Mouse (Mus musculus): ENCODE results near the gene Gm27021. TPM values are rescaled to one million over a fixed set of nuclear protein-coding genes. Genes with fewer than 3 reads are reported as not detected.
A peak's percentile ranks its signal among the peaks of the same experiment; 100 is the strongest.

The Gm27021 gene
- polyA plus RNA-seq, 1 experiment from 2014 or later = 0.38 TPM

DNA sequence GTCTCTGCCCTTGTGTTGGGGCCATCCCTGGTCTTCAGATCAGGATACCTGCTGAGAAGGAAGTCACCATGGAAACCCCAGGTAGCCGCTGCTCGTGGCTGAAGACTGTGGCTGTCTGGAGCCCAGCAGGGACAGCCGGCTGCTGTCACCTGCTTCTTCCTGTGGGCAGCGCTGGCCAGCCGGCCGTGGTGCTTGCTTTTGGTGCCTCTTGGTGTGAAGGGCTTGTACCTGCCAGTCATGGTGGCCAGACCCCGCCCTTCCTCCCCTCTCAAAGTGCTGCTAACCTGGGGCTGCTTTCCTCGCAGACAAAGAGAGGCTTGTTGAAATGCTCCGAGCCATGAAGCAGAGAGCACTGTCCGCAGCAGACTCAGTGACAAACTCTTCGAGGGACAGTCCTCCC lies 94.0 kb downstream of the Gm27021 start:
- WGBS (ENCODE audit: insufficient replicate concordance) = 84% methylated on average over 11 of the region's 11 CpGs

DNA sequence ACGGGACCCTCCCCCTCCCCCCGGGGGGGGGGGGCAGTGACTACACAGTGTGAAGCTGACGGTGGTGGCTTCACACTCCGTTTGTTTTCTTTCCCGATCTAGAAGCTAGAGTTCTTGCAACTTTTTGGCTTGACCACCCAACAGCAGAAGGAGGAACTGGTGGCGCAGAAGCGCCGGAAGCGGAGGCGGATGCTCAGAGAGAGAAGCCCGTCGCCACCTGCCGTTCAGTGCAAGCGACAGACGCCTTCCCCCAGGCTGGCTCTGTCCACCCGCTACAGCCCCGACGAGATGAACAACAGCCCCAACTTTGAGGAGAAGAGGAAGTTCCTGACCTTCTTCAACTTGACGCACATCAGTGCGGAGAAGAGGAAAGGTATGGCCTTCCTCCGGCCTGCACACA lies 95.3 kb downstream of the Gm27021 start:
- Histone ChIP-seq H3K4me1 (replicated peaks) (peaks cover 32% of the 10 kb centered on the region), H3K27ac (no peak overlapping the region), H3K9me3 (replicated peaks) (no peaks in the 10 kb centered on the region), H3K27me3 (no peaks in the 10 kb centered on the region), H3K9ac (no peak overlapping the region), H3K4me3 (replicated peaks) (no peak overlapping the region), H3K4me2 (no peak overlapping the region), H3K36me3 (peaks cover 100% of the 10 kb centered on the region)
- no peak for ATAC-seq (ENCODE audit: low read depth)
- 78% methylated on average over 21 of the region's 21 CpGs for WGBS (ENCODE audit: insufficient replicate concordance)
- DNase-seq = no peak

More for the DNA sequence above, 94.0 kb downstream of the Gm27021 start:
- DNase-seq = no peak
- ATAC-seq (ENCODE audit: low read depth) = no peak
- H3K9me3 ChIP-seq (replicated peaks) = no peaks in the 10 kb centered on the region
- no peak overlapping the region for H3K27ac ChIP-seq
- H3K9ac ChIP-seq = no peak overlapping the region
- H3K27me3 ChIP-seq = no peaks in the 10 kb centered on the region
- H3K4me1 ChIP-seq (replicated peaks) = peaks cover 30% of the 10 kb centered on the region
- no peak overlapping the region for H3K4me2 ChIP-seq
- H3K4me3 ChIP-seq (replicated peaks) = no peak overlapping the region
- H3K36me3 ChIP-seq = peaks cover 100% of the 10 kb centered on the region

DNA sequence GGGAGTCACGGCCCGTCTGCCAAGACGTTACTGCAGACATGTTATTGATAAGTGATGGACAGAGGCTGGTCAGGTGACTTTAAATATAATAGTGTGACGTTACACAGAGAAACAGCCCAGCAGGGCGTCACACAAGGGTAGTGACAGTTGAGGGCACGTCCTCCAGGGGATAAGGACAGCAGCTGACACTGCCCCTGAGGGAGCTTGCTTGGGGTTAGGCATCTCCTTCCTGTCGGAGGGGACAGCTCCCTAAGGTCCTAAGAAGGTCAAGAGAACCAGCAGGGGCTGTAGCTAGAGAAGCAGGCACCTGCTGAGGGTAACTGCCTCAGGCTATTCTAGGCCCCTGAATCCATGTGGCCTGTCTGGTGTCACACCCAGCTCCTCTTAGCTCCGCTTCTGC lies 96.3 kb downstream of the Gm27021 start:
- Histone ChIP-seq H3K4me3 (replicated peaks) (no peak overlapping the region), H3K4me1 (replicated peaks) (peaks cover 32% of the 10 kb centered on the region), H3K27me3 (no peaks in the 10 kb centered on the region), H3K9ac (no peak overlapping the region), H3K36me3 (peaks cover 100% of the 10 kb centered on the region), H3K4me2 (no peak overlapping the region), H3K9me3 (replicated peaks) (no peaks in the 10 kb centered on the region), H3K27ac (no peak overlapping the region)
- DNase-seq = no peak
- WGBS (ENCODE audit: insufficient replicate concordance) = 90% methylated on average over 8 of the region's 8 CpGs
- no peak for ATAC-seq (ENCODE audit: low read depth)

DNA sequence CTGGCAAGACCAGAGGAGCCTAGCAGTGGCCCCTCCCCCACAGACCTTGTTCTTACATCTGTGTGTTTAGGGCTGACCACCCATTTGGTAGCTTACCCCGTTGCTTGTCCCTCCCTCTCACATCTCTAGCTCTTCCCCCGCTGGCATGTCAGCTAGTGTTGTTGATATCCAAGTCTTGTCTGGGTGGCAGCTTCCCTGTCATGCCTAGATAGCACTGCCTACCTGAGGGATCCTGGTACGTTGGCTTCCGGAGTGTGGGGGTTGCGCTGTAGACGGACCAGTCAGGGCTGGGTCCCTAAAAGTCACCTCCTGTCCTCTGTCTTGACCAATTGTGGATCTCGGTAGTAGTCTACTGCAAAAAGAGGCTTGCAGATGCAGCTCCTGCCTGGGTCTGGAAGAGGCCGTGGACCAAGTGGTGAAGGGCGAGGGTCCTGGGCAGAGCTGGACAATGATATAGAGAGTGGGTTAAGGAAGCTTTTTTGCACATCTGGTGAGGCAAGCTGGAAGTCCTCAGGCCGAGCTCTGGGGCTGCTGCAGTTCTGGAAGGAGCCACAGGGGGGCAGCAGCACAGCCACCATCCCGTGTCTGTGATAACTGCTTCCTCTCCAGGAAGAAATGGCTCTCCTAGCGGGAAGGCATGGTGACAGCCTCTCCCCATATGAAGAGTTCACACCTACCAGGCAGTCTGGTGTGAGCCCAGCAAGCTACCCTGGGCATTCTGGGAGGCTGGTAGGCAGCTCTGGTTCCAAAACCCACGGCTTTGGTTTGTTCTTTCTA lies 97.8 kb downstream of the Gm27021 start:
- H3K9me3 ChIP-seq (replicated peaks) = no peaks in the 10 kb centered on the region
- 0 out of 2 replicates have a peak, but pooled peaks have one; percentile 2 for ATAC-seq (ENCODE audit: low read depth)
- H3K9ac ChIP-seq = no peak overlapping the region
- peaks cover 24% of the 10 kb centered on the region for H3K4me1 ChIP-seq (replicated peaks)
- WGBS (ENCODE audit: insufficient replicate concordance) = 63% methylated on average over 13 of the region's 13 CpGs
- no peak overlapping the region for H3K4me2 ChIP-seq
- no peak overlapping the region for H3K4me3 ChIP-seq (replicated peaks)
- H3K27ac ChIP-seq = no peak overlapping the region
- peaks cover 100% of the 10 kb centered on the region for H3K36me3 ChIP-seq
- no peaks in the 10 kb centered on the region for H3K27me3 ChIP-seq
- peak; percentile 52 for DNase-seq

DNA sequence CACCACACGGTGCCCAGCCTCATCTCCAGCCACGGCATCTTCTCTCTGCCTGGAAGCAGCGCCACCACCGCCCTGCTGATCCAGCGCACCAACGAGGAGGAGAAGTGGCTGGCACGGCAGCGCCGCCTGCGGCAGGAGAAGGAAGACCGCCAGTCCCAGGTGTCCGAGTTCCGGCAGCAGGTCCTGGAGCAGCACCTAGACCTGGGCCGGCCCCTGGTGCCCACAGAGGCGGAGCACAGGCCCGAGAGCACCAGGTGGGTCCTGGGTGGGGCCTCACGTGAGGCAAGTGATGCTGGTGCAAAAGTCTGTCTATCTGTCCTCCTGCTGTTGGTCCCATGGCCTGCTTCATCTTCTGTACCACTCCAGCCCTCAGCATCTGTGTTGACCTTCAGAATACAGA lies 98.8 kb downstream of the Gm27021 start:
- WGBS (ENCODE audit: insufficient replicate concordance) = 85% methylated on average over 17 of the region's 17 CpGs
- Histone ChIP-seq H3K36me3 (peaks cover 100% of the 10 kb centered on the region), H3K4me2 (no peak overlapping the region), H3K9ac (no peak overlapping the region), H3K4me1 (replicated peaks) (peaks cover 26% of the 10 kb centered on the region), H3K9me3 (replicated peaks) (no peaks in the 10 kb centered on the region), H3K4me3 (replicated peaks) (no peak overlapping the region), H3K27me3 (no peaks in the 10 kb centered on the region), H3K27ac (no peak overlapping the region)
- DNase-seq (no peak), ATAC-seq (ENCODE audit: low read depth) (no peak)

DNA sequence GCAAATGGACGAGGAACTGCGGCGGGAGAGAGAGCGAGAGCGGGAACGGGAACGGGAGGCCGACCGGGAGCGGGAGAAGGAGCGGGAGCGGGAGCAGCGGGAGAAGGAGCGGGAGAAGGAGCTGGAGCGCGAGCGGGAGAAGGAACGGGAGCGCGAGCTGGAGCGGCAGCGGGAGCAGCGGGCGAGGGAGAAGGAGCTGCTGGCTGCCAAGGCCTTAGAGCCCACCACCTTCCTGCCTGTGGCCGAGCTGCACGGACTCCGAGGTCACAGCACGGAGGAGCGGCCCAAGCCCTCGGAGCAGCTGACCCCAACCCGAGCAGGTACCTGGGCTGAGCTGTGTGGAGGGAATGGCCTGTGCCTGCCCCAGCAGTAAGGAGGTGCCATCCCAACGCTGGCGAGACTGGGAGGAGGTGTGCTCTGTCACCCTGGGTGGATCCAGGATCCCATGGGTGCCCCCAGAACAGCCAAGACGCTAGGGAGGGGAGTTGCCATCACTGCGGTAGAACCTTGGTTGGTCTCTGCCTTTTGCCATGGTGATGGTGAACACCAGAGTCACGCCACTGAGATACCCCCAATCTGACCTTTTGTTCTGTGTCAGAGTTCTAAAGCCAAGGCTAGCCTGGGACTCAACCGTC lies 99.6 kb downstream of the Gm27021 start:
- DNase-seq (no peak), ATAC-seq (ENCODE audit: low read depth) (no peak)
- WGBS (ENCODE audit: insufficient replicate concordance) = 94% methylated on average over 37 of the region's 37 CpGs
- Histone ChIP-seq H3K4me2 (no peak overlapping the region), H3K9ac (no peak overlapping the region), H3K27ac (no peak overlapping the region), H3K9me3 (replicated peaks) (no peaks in the 10 kb centered on the region), H3K4me1 (replicated peaks) (peaks cover 35% of the 10 kb centered on the region), H3K27me3 (no peaks in the 10 kb centered on the region), H3K4me3 (replicated peaks) (no peak overlapping the region), H3K36me3 (peaks cover 100% of the 10 kb centered on the region)

DNA sequence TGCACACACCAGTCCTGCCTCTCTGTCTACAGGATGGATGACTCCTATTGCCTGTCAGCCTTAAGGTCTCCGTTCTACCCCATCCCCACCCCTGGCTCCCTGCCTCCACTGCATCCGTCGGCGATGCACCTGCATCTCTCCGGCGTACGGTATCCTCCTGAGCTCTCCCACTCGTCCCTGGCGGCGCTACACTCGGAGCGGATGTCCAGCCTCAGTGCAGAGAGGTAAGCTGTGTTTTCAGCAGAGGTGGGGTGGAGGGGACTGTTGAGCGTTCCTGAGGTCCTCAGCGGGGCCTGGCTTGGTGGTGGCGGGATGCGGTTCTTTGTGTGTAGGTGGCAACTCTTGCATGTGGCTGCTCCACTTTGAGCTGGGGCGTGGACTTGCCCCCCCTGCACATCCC lies 100.1 kb downstream of the Gm27021 start:
- WGBS (ENCODE audit: insufficient replicate concordance) = 93% methylated on average over 17 of the region's 17 CpGs
- no peak overlapping the region for H3K9ac ChIP-seq

DNA sequence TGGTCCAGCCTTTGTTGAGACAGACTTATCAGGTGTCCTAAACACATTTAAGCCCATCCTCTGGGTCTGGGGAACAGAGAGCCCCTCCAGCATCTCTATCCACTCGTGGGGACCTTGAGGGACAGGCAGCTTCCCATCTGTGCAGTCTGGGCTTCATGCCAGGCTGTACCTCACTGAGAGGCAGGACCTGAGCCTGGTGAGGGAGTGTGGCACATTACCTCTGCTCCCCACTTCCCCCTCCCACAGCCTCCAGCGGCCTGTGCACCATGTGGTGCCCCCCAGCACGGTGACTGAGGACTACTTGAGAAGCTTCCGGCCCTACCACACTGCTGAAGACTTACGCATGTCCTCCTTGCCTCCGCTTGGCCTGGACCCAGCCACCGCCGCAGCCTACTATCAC lies 101.2 kb downstream of the Gm27021 start:
- Histone ChIP-seq H3K27me3 (no peaks in the 10 kb centered on the region), H3K36me3 (peaks cover 100% of the 10 kb centered on the region), H3K4me1 (replicated peaks) (peaks cover 51% of the 10 kb centered on the region), H3K9ac (no peak overlapping the region), H3K27ac (no peak overlapping the region), H3K4me3 (replicated peaks) (no peak overlapping the region), H3K9me3 (replicated peaks) (no peaks in the 10 kb centered on the region), H3K4me2 (no peak overlapping the region)
- whole genome bisulfite sequencing (ENCODE audit: insufficient replicate concordance) = 88% methylated on average over 8 of the region's 8 CpGs
- ATAC-seq (ENCODE audit: low read depth) (no peak), DNase-seq (no peak)

More for the DNA sequence above, 100.1 kb downstream of the Gm27021 start:
- no peak overlapping the region for H3K4me3 ChIP-seq (replicated peaks)
- H3K9me3 ChIP-seq (replicated peaks) = no peaks in the 10 kb centered on the region
- DNase-seq = no peak
- ATAC-seq (ENCODE audit: low read depth) = no peak
- H3K27me3 ChIP-seq = no peaks in the 10 kb centered on the region
- no peak overlapping the region for H3K27ac ChIP-seq
- H3K4me2 ChIP-seq = no peak overlapping the region
- peaks cover 100% of the 10 kb centered on the region for H3K36me3 ChIP-seq
- peaks cover 40% of the 10 kb centered on the region for H3K4me1 ChIP-seq (replicated peaks)

DNA sequence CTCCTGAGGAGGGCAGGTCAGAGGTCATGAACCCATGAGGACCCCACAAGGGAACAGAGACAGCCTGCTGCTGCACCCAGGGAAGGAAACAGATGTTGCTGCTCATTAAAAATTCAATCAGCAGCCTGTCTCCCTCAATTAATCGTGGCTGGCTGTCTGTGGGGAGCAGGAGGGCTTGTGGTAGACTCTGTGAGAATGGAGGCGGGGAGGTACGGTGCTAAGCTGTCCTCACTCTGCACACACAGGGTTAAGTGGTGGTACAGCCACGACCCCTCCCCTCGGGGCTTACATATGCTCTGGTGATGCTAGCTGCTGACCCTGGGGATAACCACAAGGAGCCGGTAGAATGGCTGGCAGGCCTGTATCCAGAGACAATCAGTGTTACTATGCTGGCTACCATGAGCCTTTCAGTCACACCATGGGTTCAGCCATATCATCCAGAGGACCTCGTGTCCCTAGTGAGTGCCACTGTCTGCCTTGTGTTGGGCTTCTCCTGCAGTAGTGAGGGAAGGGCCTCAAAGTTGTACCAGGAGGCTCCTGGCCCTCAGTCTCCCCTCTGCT lies 102.6 kb downstream of the Gm27021 start:
- Histone ChIP-seq H3K4me3 (replicated peaks) (no peak overlapping the region), H3K36me3 (peaks cover 100% of the 10 kb centered on the region), H3K27me3 (no peaks in the 10 kb centered on the region), H3K9ac (no peak overlapping the region), H3K4me2 (no peak overlapping the region), H3K4me1 (replicated peaks) (peaks cover 65% of the 10 kb centered on the region), H3K27ac (no peak overlapping the region), H3K9me3 (replicated peaks) (no peaks in the 10 kb centered on the region)
- ATAC-seq (ENCODE audit: low read depth) (no peak), DNase-seq (no peak)
- WGBS (ENCODE audit: insufficient replicate concordance) = 70% methylated on average over 7 of the region's 7 CpGs

DNA sequence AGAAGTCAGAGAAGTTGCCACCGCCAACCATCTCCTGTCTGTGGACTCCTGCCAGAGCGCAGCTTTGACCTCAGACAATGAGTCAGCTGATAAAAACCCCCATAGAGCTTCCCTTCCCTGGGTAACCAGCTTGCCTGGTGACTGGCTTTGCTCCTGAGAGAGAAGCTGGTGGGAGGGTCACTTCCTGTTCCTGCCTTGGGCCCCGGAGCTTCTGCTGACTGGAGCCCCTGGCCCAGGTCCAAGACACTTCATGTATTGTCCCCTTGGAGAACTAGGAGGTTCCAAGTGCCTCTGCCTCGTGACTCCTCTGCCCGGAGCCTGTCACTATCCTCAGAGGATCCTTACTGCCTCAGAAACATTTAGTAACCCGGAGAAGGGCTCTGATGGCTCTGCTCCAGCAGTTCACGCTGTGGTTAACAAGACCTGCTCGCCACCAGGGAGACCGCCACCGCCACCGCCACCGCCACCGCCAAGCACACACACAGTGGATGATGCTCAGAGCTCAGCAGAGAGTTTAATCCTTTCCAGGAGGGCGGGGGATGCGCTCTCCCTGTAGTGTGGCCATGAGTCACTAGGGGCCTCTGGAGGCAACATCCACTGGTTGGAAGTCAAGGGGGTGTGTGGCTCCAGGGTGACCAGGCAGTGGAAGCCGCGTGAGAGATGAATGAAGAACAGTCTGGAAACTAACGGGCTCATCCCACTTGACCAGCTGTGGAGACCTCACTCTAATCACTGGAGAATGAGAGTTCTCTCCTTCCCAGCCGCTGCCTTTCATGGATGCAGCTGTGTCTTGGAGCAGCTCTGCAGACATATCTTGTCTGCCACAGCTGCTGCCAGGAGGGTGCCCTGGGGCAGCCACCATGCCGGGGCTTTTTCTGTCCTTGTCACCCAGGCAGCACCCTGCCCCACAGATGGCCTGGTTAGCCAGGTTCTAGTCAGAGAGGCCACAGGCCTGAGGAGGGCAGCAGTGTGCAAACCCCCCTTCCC lies 103.7 kb downstream of the Gm27021 start:
- 68% methylated on average over 20 of the region's 20 CpGs for WGBS (ENCODE audit: insufficient replicate concordance)
- H3K4me3 ChIP-seq (replicated peaks) = no peak overlapping the region
- H3K4me2 ChIP-seq = no peak overlapping the region
- peak; percentile 30 for ATAC-seq (ENCODE audit: low read depth)
- no peak for DNase-seq
- no peaks in the 10 kb centered on the region for H3K27me3 ChIP-seq
- no peaks in the 10 kb centered on the region for H3K9me3 ChIP-seq (replicated peaks)
- H3K4me1 ChIP-seq (replicated peaks) = peaks cover 66% of the 10 kb centered on the region
- no peak overlapping the region for H3K9ac ChIP-seq
- H3K36me3 ChIP-seq = peaks cover 100% of the 10 kb centered on the region
- peak overlapping the region; percentile 70 for H3K27ac ChIP-seq

DNA sequence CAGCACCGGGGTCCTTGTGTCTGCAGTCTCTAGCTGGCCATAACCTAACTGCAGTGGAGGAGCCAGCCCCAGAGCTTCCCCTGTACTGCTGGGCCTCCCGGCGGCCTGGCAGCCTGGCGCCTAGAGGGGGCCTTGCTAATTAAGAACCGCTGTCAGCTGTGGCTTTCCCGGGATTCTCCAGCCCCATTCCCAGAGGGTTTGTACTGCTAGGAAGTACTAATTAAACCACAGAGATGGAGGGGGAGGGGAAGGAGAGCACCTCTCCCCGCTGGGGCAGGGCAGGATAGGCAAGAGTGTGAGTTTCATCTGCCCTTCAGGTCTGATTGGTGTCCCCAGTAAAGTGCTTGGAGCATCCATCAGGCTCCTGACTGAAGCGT lies 104.5 kb downstream of the Gm27021 start:
- Histone ChIP-seq H3K27me3 (no peaks in the 10 kb centered on the region), H3K9me3 (replicated peaks) (no peaks in the 10 kb centered on the region), H3K4me1 (replicated peaks) (peaks cover 70% of the 10 kb centered on the region), H3K27ac (peak overlapping the region; percentile 70), H3K9ac (no peak overlapping the region), H3K36me3 (peaks cover 100% of the 10 kb centered on the region), H3K4me3 (replicated peaks) (no peak overlapping the region), H3K4me2 (no peak overlapping the region)
- ATAC-seq (ENCODE audit: low read depth) = 0 out of 2 replicates have a peak, but pooled peaks have one; percentile 3
- no peak for DNase-seq
- 53% methylated on average over 8 of the region's 8 CpGs for WGBS (ENCODE audit: insufficient replicate concordance)
